Mouse (Mus musculus) thymus, adult 2 months (tissue): ENCODE measurements around the gene Ophn1.

Source experiments
- CTCF ChIP-seq: fragments of 200-500 bp; IDR thresholded peaks from 2 replicates; pipeline ENCODE4 v1.5.1; 2012; ENCODE audit warnings: mild to moderate bottlenecking, control low read depth, low read length, moderate library complexity, borderline replicate concordance; ENCODE audit not compliant: control insufficient read depth, poor library complexity, insufficient read depth; ENCODE audit errors: extremely low read depth
- POLR2A ChIP-seq: fragments of 200-500 bp; IDR thresholded peaks from 2 replicates; pipeline ENCODE4 v1.6.1; 2012; ENCODE audit warnings: mild to moderate bottlenecking, low read length, control low read depth, moderate library complexity; ENCODE audit not compliant: control insufficient read depth, poor library complexity, insufficient read depth; ENCODE audit errors: extremely low read depth

- TF ChIP-seq CTCF (no peak), POLR2A (no peak)
Measured at GRCm38 (mm10) chrX:98670988-98671387, 219.8 kb downstream of the Ophn1 start.
